Comparison of ENCODE assay signal across 29 mouse cellular contexts in genomic region chr13:78091949-78092348, GRCm38 (mm10).
DNase-seq lines count a peak whose midpoint lies in the region; ATAC-seq and TF ChIP-seq lines count a peak whose summit lies in the region.
"Had no signal": no experiment of that assay in that cellular context is flagged by ENCODE, and none has a peak within 500 bp of the region (broad histone marks: within the 10 kb centered on the region; RNA-seq: fewer than 3 reads in every experiment).

No protein-coding gene starts in this region.

- no peak overlapping the region for H3K4me3 ChIP-seq in forebrain, embryonic 12.5 days (replicated peaks)
- no peak overlapping the region for H3K4me3 ChIP-seq in forebrain, embryonic 16.5 days (replicated peaks; ENCODE audit: low read length)
- H3K4me3 ChIP-seq in midbrain, postnatal 0 days (ENCODE audit: low read depth, low read length) = no peak overlapping the region
- no peak overlapping the region for H3K4me3 ChIP-seq in midbrain, embryonic 11.5 days (ENCODE audit: low read depth, low read length)
- H3K4me3 ChIP-seq: embryonic facial prominence, embryonic 12.5 days; embryonic facial prominence, embryonic 15.5 days; heart, embryonic 12.5 days; heart, embryonic 15.5 days had no signal

- no peaks in the 10 kb centered on the region for H3K36me3 ChIP-seq in forebrain, embryonic 12.5 days (replicated peaks)
- no peaks in the 10 kb centered on the region for H3K36me3 ChIP-seq in forebrain, embryonic 16.5 days (ENCODE audit: control insufficient read depth, insufficient read depth)
- no peaks in the 10 kb centered on the region for H3K36me3 ChIP-seq in midbrain, postnatal 0 days (ENCODE audit: insufficient read depth, low read length)
- no peaks in the 10 kb centered on the region for H3K36me3 ChIP-seq in midbrain, embryonic 11.5 days (ENCODE audit: control insufficient read depth, insufficient read depth, low read length)
- H3K36me3 ChIP-seq: embryonic facial prominence, embryonic 12.5 days; embryonic facial prominence, embryonic 15.5 days; G1E; heart, embryonic 12.5 days; heart, embryonic 15.5 days had no signal

- TF ChIP-seq CTCF in midbrain, postnatal 0 days (IDR thresholded peaks at IDR 0.05) = no peak

- DNase-seq in midbrain, postnatal 0 days (ENCODE audit: low spot score) = peak; percentile 1
- no peak for DNase-seq in midbrain, embryonic 11.5 days (ENCODE audit: low spot score, missing footprints)
- peak; percentile 9 for DNase-seq in brain, adult 2 months (ENCODE audit: low read depth, low spot score)
- DNase-seq in heart, postnatal 4 days = no peak
- DNase-seq: adrenal gland, adult 8-10 months; adrenal gland, postnatal 25 days; B cell, adult 2 months; cerebellum, adult 11-12 months; cerebellum, adult 8-10 months; cerebellum, postnatal 10 days; cerebellum, postnatal 36 days; gastrocnemius, postnatal 25 days; heart, adult 18-20 months; heart, postnatal 10 days; heart, postnatal 36 days; kidney, adult 18-20 months had no signal

- no peaks in the 10 kb centered on the region for H3K4me1 ChIP-seq in forebrain, embryonic 12.5 days
- no peaks in the 10 kb centered on the region for H3K4me1 ChIP-seq in forebrain, embryonic 16.5 days (replicated peaks; ENCODE audit: control insufficient read depth, insufficient read depth, low read length)
- no peaks in the 10 kb centered on the region for H3K4me1 ChIP-seq in midbrain, postnatal 0 days (ENCODE audit: insufficient read depth, low read length)
- no peaks in the 10 kb centered on the region for H3K4me1 ChIP-seq in midbrain, embryonic 11.5 days (ENCODE audit: control insufficient read depth, insufficient read depth, low read length)
- H3K4me1 ChIP-seq: embryonic facial prominence, embryonic 12.5 days; embryonic facial prominence, embryonic 15.5 days; heart, embryonic 15.5 days had no signal

- ATAC-seq in forebrain, embryonic 12.5 days (ENCODE audit: low FRiP score) = peak; percentile 69; the same call in 1 of the 2 replicates
- no peak for ATAC-seq in forebrain, embryonic 16.5 days
- no peak for ATAC-seq in midbrain, postnatal 0 days (ENCODE audit: low FRiP score)
- no peak for ATAC-seq in midbrain, embryonic 11.5 days (ENCODE audit: low FRiP score)
- ATAC-seq: hindbrain, postnatal 0 days; inflammation-experienced regulatory T-cells, adult 6 months; intestine, embryonic 16.5 days; Patski had no signal

- H3K9me3 ChIP-seq in forebrain, embryonic 12.5 days = no peaks in the 10 kb centered on the region
- no peaks in the 10 kb centered on the region for H3K9me3 ChIP-seq in forebrain, embryonic 16.5 days (ENCODE audit: control insufficient read depth, low read length)
- no peaks in the 10 kb centered on the region for H3K9me3 ChIP-seq in midbrain, postnatal 0 days (ENCODE audit: low read length)
- H3K9me3 ChIP-seq in midbrain, embryonic 11.5 days (ENCODE audit: control insufficient read depth, low read length) = no peaks in the 10 kb centered on the region
- H3K9me3 ChIP-seq: embryonic facial prominence, embryonic 12.5 days; embryonic facial prominence, embryonic 15.5 days; G1E; heart, embryonic 12.5 days; heart, embryonic 15.5 days had no signal

- WGBS in forebrain, embryonic 12.5 days = 77% methylated on average over 3 of the region's 3 CpGs
- 80% methylated on average over 3 of the region's 3 CpGs for WGBS in forebrain, embryonic 16.5 days
- WGBS in midbrain, postnatal 0 days = 86% methylated on average over 3 of the region's 3 CpGs
- 87% methylated on average over 3 of the region's 3 CpGs for WGBS in midbrain, embryonic 11.5 days

- H3K4me2 ChIP-seq in forebrain, embryonic 12.5 days = no peak overlapping the region
- H3K4me2 ChIP-seq in forebrain, embryonic 16.5 days (ENCODE audit: low read length) = no peak overlapping the region
- no peak overlapping the region for H3K4me2 ChIP-seq in midbrain, postnatal 0 days (ENCODE audit: low read depth, low read length, poor library complexity, severe bottlenecking)
- H3K4me2 ChIP-seq in midbrain, embryonic 11.5 days = no peak overlapping the region
- H3K4me2 ChIP-seq: embryonic facial prominence, embryonic 12.5 days; embryonic facial prominence, embryonic 15.5 days; heart, embryonic 12.5 days; heart, embryonic 15.5 days; hindbrain, embryonic 14.5 days had no signal

- H3K9ac ChIP-seq in forebrain, embryonic 12.5 days = no peak overlapping the region
- no peak overlapping the region for H3K9ac ChIP-seq in forebrain, embryonic 16.5 days (replicated peaks; ENCODE audit: low read depth, low read length)
- no peak overlapping the region for H3K9ac ChIP-seq in midbrain, postnatal 0 days (replicated peaks; ENCODE audit: low read length, poor library complexity, severe bottlenecking)
- no peak overlapping the region for H3K9ac ChIP-seq in midbrain, embryonic 11.5 days (ENCODE audit: low read length)
- H3K9ac ChIP-seq: embryonic facial prominence, embryonic 12.5 days; embryonic facial prominence, embryonic 15.5 days; heart, embryonic 12.5 days; heart, embryonic 15.5 days; hindbrain, embryonic 14.5 days had no signal

- H3K27ac ChIP-seq in forebrain, embryonic 12.5 days = no peak overlapping the region
- no peak overlapping the region for H3K27ac ChIP-seq in forebrain, embryonic 16.5 days (ENCODE audit: low read length)
- H3K27ac ChIP-seq in midbrain, postnatal 0 days (ENCODE audit: low read depth, low read length) = no peak overlapping the region
- no peak overlapping the region for H3K27ac ChIP-seq in midbrain, embryonic 11.5 days (ENCODE audit: low read depth, low read length)
- H3K27ac ChIP-seq: embryonic facial prominence, embryonic 12.5 days; embryonic facial prominence, embryonic 15.5 days; heart, embryonic 15.5 days; hindbrain, embryonic 14.5 days; hindbrain, postnatal 0 days had no signal

- no peaks in the 10 kb centered on the region for H3K27me3 ChIP-seq in forebrain, embryonic 12.5 days
- no peaks in the 10 kb centered on the region for H3K27me3 ChIP-seq in forebrain, embryonic 16.5 days (replicated peaks; ENCODE audit: control insufficient read depth, insufficient read depth, low read length)
- no peaks in the 10 kb centered on the region for H3K27me3 ChIP-seq in midbrain, postnatal 0 days (ENCODE audit: insufficient read depth, low read length)
- H3K27me3 ChIP-seq in midbrain, embryonic 11.5 days (ENCODE audit: control insufficient read depth, insufficient read depth, low read length) = no peaks in the 10 kb centered on the region
- H3K27me3 ChIP-seq: CH12.LX; embryonic facial prominence, embryonic 12.5 days; embryonic facial prominence, embryonic 15.5 days; heart, embryonic 12.5 days; heart, embryonic 15.5 days; Patski had no signal

Comparison
In these comparisons a context has a peak if more than half of its experiments do, and no peak if none do; other contexts are left out.
1. DNase-seq: peak in midbrain, postnatal 0 days (single experiment) and brain, adult 2 months (single experiment); none in midbrain, embryonic 11.5 days (single experiment) and heart, postnatal 4 days (single experiment).